Mouse (Mus musculus) effector memory CD4-positive, alpha-beta T cell, adult 7 months (primary cell): Measurements from ENCODE around the gene Dll1. TPM values are rescaled to one million over a fixed set of nuclear protein-coding genes. Genes with fewer than 3 reads are reported as not detected.

Experiments
- polyA plus RNA-seq: library from polyadenylated mRNA; unstranded; fragments of 100-300 nt; shearing (Covaris generic); gene quantifications from one replicate; pipeline ENCODE4 v1.2.1, GENCODE M21; 2017

Dll1 gene
- polyA plus RNA-seq, result 0.17 TPM

DNA sequence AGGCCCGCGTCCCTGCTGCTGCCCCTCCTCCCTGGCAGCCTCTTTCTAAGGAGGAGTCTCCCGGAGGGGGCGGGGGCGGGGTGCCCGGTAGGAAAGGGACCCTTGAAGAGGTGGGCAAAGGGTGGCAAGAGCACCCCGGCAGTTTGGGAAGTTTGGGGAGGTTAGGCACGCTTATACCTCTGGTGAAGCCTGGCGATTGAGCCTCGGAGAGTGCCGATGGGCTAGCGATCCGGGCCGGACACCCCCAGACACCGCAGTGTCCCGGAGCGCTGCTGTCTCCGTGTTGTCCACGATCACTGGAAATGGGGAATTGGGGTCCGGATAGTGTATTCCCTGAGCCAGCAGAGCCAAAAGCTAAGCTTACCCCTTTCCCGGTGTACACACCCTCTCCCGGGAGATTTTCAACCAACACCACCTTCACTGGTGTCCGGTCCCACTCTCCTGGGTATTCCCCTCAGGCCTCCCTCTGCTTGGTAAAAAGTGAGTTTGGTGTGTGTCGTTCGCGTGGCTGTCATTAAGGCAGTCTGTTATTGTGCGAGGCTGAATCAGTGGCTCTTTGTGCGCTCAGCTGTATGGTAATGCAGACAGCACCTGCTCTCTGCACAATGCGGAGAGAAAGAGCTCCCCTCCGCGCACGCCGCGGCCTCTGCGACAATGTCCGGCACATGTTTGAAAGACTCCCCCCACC lies at the start of gene Dll1:
Gene Dll1 (minus strand): TSS at position 379 of the 688 bp plus-strand sequence.

GRCm38 (mm10) chr17:15395997-15396675 lies 19.5 kb upstream of the Dll1 start, which contains the start of gene Fam120b:
Fam120b (plus strand) TSS chr17:15396202.

Other genes with a start within 250 kb of the Dll1 start
- 39.5 TPM for gene Fam120b, start 19.3 kb upstream of the Dll1 start, polyA plus RNA-seq
- 215 TPM for gene Psmb1, start 122.9 kb upstream of the Dll1 start, polyA plus RNA-seq
- 32.8 TPM for gene Tbp, start 123.0 kb upstream of the Dll1 start, polyA plus RNA-seq
- gene Pdcd2, start 150.4 kb upstream of the Dll1 start, polyA plus RNA-seq, result 64.0 TPM
- gene Prdm9, start 187.5 kb upstream of the Dll1 start, polyA plus RNA-seq, result 5.4 TPM